Mouse (Mus musculus): ENCODE measurements at regions not wholly inside any gene's neighbourhood (a gene's known extent, or its start where the extent isn't known, plus 50 kb on each side); places are given as distances from the start of the nearest gene placed in this dataset.
"Not testable (repeated sequence)": the region's sequence is repeated elsewhere in the genome, so short reads cannot be mapped to it uniquely, and the experiment has no call there.

GRCm38 (mm10) chr2:3864872-3865271, 152.6 kb upstream of the Frmd4a start:
- ATAC-seq (replicated peaks; ENCODE audit: poor library complexity): no peak

GRCm38 (mm10) chr2:3866736-3867135, 150.8 kb upstream of the Frmd4a start:
- ATAC-seq (replicated peaks; ENCODE audit: poor library complexity): not testable (repeated sequence)

- ATAC-seq (replicated peaks; ENCODE audit: poor library complexity): no peak
Observed at GRCm38 (mm10) chr2:3869701-3870100, 147.8 kb upstream of the Frmd4a start.

GRCm38 (mm10) chr2:3871748-3872147, 145.8 kb upstream of the Frmd4a start:
- ATAC-seq (replicated peaks; ENCODE audit: poor library complexity): no peak

GRCm38 (mm10) chr2:3887000-3887399, 130.5 kb upstream of the Frmd4a start:
- ATAC-seq (replicated peaks; ENCODE audit: poor library complexity): no peak

GRCm38 (mm10) chr2:3887845-3888433, 129.6 kb upstream of the Frmd4a start:
- ATAC-seq (replicated peaks; ENCODE audit: poor library complexity): no peak

GRCm38 (mm10) chr2:3889381-3889780, 128.1 kb upstream of the Frmd4a start:
- ATAC-seq (replicated peaks; ENCODE audit: poor library complexity): no peak

GRCm38 (mm10) chr2:3890462-3890861, 127.1 kb upstream of the Frmd4a start:
- no peak for ATAC-seq (replicated peaks; ENCODE audit: poor library complexity)

GRCm38 (mm10) chr2:3907026-3907425, 110.5 kb upstream of the Frmd4a start:
- ATAC-seq (replicated peaks; ENCODE audit: poor library complexity): no peak

GRCm38 (mm10) chr2:3908192-3908591, 109.3 kb upstream of the Frmd4a start:
- no peak for ATAC-seq (replicated peaks; ENCODE audit: poor library complexity)

GRCm38 (mm10) chr2:3910086-3910891, 107.2 kb upstream of the Frmd4a start:
- ATAC-seq (replicated peaks; ENCODE audit: poor library complexity): peak; percentile 66

GRCm38 (mm10) chr2:3915141-3915540, 102.4 kb upstream of the Frmd4a start:
- ATAC-seq (replicated peaks; ENCODE audit: poor library complexity): no peak

GRCm38 (mm10) chr2:3916365-3916764, 101.2 kb upstream of the Frmd4a start:
- ATAC-seq (replicated peaks; ENCODE audit: poor library complexity): peak; percentile 63

GRCm38 (mm10) chr2:3918156-3918555, 99.4 kb upstream of the Frmd4a start:
- no peak for ATAC-seq (replicated peaks; ENCODE audit: poor library complexity)

- ATAC-seq (replicated peaks; ENCODE audit: poor library complexity): no peak
Observed at GRCm38 (mm10) chr2:3919893-3920292, 97.6 kb upstream of the Frmd4a start.

- ATAC-seq (replicated peaks; ENCODE audit: poor library complexity): peak; percentile 77
Observed at GRCm38 (mm10) chr2:3921084-3921483, 96.4 kb upstream of the Frmd4a start.

GRCm38 (mm10) chr2:3922739-3923138, 94.8 kb upstream of the Frmd4a start:
- ATAC-seq (replicated peaks; ENCODE audit: poor library complexity): peak; percentile 92

GRCm38 (mm10) chr2:3924696-3925095, 92.8 kb upstream of the Frmd4a start:
- no peak for ATAC-seq (replicated peaks; ENCODE audit: poor library complexity)

GRCm38 (mm10) chr2:3925199-3925598, 92.3 kb upstream of the Frmd4a start:
- no peak for ATAC-seq (replicated peaks; ENCODE audit: poor library complexity)

GRCm38 (mm10) chr2:3926129-3926528, 91.4 kb upstream of the Frmd4a start:
- ATAC-seq (replicated peaks; ENCODE audit: poor library complexity): no peak

- ATAC-seq (replicated peaks; ENCODE audit: poor library complexity): no peak
Observed at GRCm38 (mm10) chr2:3927141-3927810, 90.2 kb upstream of the Frmd4a start.

GRCm38 (mm10) chr2:3927853-3928252, 89.7 kb upstream of the Frmd4a start:
- ATAC-seq (replicated peaks; ENCODE audit: poor library complexity): no peak
